In the genomic region with DNA sequence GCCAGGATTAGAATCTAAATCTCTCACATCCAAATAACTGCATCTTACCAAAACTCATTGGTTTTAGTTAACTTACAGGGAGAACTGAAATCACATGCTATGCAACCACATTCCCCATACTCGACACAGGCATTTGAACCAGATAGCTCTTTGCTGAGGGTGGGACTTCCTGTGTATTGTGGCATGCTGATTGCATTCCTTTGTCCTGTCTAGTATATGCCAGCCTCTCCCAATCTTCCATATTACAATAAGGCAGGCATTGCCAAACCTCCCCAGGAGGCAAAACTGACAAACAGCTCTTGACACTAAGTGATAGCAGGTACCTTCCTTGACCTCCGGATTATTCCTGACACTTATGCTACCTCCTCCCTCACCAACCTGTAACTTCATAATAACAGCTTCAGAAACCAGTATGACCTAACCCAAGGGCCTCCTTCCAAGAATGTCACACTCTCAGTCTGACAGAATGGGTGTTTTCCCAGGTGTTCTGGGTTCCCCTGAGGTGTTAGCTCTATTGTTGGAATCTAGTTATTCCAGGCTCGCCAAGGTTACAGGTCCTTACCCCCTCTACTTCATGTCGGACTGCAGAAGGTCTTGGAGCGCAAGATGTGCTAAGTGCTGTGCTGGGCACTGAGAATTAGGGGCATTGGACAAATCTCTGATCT, we compare ENCODE assay signal across 1 mouse cellular context.
A peak's percentile ranks its signal among the peaks of the same experiment; 100 is the strongest.
TF ChIP-seq lines count a peak whose summit lies in the region.

No protein-coding gene starts in this region.

TF ChIP-seq in CH12.LX, 34 proteins besides CTCF, POLR2A, EP300 and RAD21:
- TF ChIP-seq RCOR1 (conservative IDR thresholded peaks at IDR 0.05; ENCODE audit: low read depth, low read length) (no peak), ZC3H11A (IDR thresholded peaks at IDR 0.05; ENCODE audit: low read depth, low read length) (no peak), ETS1 (conservative IDR thresholded peaks at IDR 0.05; ENCODE audit: low read depth, low read length) (no peak), ELF1 (IDR thresholded peaks at IDR 0.05; ENCODE audit: low read depth, low read length) (no peak), IRF4 (IDR thresholded peaks at IDR 0.05; ENCODE audit: low read depth, low read length) (peak; percentile 54; the same call in 1 of the 2 replicates), CHD2 (IDR thresholded peaks at IDR 0.05; ENCODE audit: low read length) (peak; percentile 34; the same call in 1 of the 2 replicates), GABPA (IDR thresholded peaks at IDR 0.05; ENCODE audit: insufficient replicate concordance, low read depth, low read length) (no peak), E2F4 (IDR thresholded peaks at IDR 0.05; ENCODE audit: insufficient replicate concordance, low read depth, low read length) (no peak), TCF12 (IDR thresholded peaks at IDR 0.05; ENCODE audit: low read depth, low read length) (no peak), MAX (IDR thresholded peaks at IDR 0.05; ENCODE audit: low read length) (no peak), ZKSCAN1 (IDR thresholded peaks at IDR 0.05; ENCODE audit: borderline replicate concordance, low read depth, low read length) (no peak), MEF2A (IDR thresholded peaks at IDR 0.05; ENCODE audit: borderline replicate concordance, low read depth, low read length) (peak; percentile 64; the same call in 1 of the 2 replicates), SIN3A (IDR thresholded peaks at IDR 0.05; ENCODE audit: low read length) (no peak), SMC3 (IDR thresholded peaks at IDR 0.05; ENCODE audit: low read depth, low read length) (no peak), ZNF384 (IDR thresholded peaks at IDR 0.05; ENCODE audit: low read depth, low read length) (no peak), MAZ (IDR thresholded peaks at IDR 0.05; ENCODE audit: low read depth, low read length) (no peak), MXI1 (IDR thresholded peaks at IDR 0.05; ENCODE audit: low read depth, low read length) (no peak)
